Mouse (Mus musculus): ENCODE results near the gene Apol7a. TPM values are rescaled to one million over a fixed set of nuclear protein-coding genes. Genes with fewer than 3 reads are reported as not detected.

The Apol7a gene
- total RNA-seq, 2 experiments from 2014 or later, result 0.69 to 0.86 TPM

- DNase-seq (ENCODE audit: low spot score in 2 of 2), result no peak
These were observed 21.5 kb downstream of the Apol7a start for GRCm38 (mm10) chr15:77377419-77377818.

- DNase-seq (ENCODE audit: low spot score in 2 of 2), result no peak
These were observed 22.0 kb downstream of the Apol7a start for GRCm38 (mm10) chr15:77376920-77377319.

GRCm38 (mm10) chr15:77370588-77370987 lies 28.3 kb downstream of the Apol7a start:
- no peak for DNase-seq (ENCODE audit: low spot score in 2 of 2)

DNA sequence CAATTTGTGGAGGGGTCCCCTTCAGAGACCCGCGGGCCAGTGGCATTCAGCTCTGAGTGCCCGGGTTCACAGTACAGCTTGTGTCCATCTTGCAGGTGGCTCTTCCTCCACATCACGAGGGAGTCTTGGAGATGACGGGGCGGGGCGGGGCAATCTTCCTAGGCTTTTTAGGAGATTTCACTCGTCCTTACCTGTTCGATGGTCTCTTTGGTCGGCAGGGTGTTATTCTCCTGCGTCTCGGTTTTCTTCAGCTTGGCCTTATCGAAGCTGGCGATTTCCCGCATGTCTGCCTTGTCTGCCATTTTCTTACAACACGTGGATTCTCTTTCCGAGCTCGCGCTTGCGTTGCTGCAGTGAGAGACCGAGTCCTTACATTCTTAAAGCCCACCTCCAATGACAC lies 28.9 kb downstream of the Apol7a start:
- DNase-seq (ENCODE audit: low spot score in 2 of 2), result no peak

DNA sequence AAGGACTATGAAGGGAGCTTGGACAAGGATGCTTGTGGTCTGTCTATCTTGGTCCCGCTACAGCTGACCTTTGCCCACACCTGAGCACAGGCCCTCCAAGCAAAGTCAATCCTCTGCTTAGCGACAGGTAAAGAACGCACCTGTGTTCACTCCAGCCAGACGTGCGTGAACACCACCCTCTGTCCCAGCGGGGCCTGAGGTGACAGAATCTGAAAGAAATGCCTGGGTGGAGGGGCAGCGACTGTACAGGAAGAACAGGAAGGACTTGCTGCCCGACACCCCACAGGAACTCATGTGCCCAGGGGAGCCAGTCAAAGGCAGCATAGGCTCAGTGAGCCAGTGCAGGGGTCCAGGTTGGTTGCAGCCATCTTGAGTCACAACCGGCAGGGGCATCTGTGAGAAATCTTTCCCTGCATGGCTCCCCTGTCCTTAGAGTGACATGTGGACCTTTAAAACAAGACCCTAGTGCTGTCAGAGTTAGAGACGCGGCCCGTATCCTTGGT lies 30.0 kb downstream of the Apol7a start:
- DNase-seq (ENCODE audit: low spot score in 2 of 2), result no peak

- DNase-seq (ENCODE audit: low spot score in 2 of 2), result peak; percentile 93 to 95
These were observed 30.8 kb downstream of the Apol7a start for GRCm38 (mm10) chr15:77368148-77368547.

- no peak for DNase-seq (ENCODE audit: low spot score in 2 of 2)
These were observed 31.4 kb downstream of the Apol7a start for GRCm38 (mm10) chr15:77367504-77367903.

- peak; percentile 78 to 91 for DNase-seq (ENCODE audit: low spot score in 2 of 2)
These were observed 32.0 kb downstream of the Apol7a start for GRCm38 (mm10) chr15:77366706-77367484.

GRCm38 (mm10) chr15:77365700-77366570 lies 33.0 kb downstream of the Apol7a start:
- DNase-seq (ENCODE audit: low spot score in 2 of 2), result peak in 1 of 2 experiments; percentile 60

- DNase-seq (ENCODE audit: low spot score in 2 of 2), result no peak
These were observed 34.9 kb downstream of the Apol7a start for GRCm38 (mm10) chr15:77364026-77364425.

- DNase-seq (ENCODE audit: low spot score in 2 of 2), result no peak
These were observed 35.3 kb downstream of the Apol7a start for GRCm38 (mm10) chr15:77363578-77363977.

DNA sequence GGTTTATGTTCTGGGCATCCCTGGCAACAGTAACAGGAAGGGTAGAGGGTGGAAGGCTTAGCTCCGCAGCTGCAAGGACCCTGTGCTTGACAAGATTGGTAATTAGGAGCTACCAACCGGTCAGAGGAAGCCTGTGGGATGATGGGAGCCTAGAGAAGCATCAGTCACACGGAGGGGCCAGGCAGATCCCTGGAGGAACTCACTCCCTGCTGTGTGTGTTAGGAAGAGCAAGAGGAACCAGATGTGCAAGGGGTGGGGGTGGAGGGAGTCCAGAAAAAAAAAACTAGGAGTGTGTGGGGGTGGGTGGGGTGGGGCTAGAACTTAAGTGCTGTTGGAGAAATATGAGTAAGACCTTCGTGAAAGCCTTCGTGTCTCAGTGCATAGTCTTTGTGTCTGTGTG lies 36.0 kb downstream of the Apol7a start:
- DNase-seq (ENCODE audit: low spot score in 2 of 2), result no peak

GRCm38 (mm10) chr15:77359905-77360304 lies 39.0 kb downstream of the Apol7a start:
- no peak for DNase-seq (ENCODE audit: low spot score in 2 of 2)

GRCm38 (mm10) chr15:77359486-77359885 lies 39.4 kb downstream of the Apol7a start:
- DNase-seq (ENCODE audit: low spot score in 2 of 2), result peak in 1 of 2 experiments; percentile 65

GRCm38 (mm10) chr15:77359084-77359483 lies 39.8 kb downstream of the Apol7a start:
- no peak for DNase-seq (ENCODE audit: low spot score in 2 of 2)

- peak; percentile 74 to 88 for DNase-seq (ENCODE audit: low spot score in 2 of 2)
These were observed 40.4 kb downstream of the Apol7a start for GRCm38 (mm10) chr15:77358320-77359040.

GRCm38 (mm10) chr15:77356248-77356810 lies 42.6 kb downstream of the Apol7a start:
- DNase-seq (ENCODE audit: low spot score in 2 of 2), result no peak

GRCm38 (mm10) chr15:77354848-77355551 lies 43.9 kb downstream of the Apol7a start:
- DNase-seq (ENCODE audit: low spot score in 2 of 2), result no peak

- DNase-seq (ENCODE audit: low spot score in 2 of 2), result no peak
These were observed 44.4 kb downstream of the Apol7a start for GRCm38 (mm10) chr15:77354496-77354847.

DNA sequence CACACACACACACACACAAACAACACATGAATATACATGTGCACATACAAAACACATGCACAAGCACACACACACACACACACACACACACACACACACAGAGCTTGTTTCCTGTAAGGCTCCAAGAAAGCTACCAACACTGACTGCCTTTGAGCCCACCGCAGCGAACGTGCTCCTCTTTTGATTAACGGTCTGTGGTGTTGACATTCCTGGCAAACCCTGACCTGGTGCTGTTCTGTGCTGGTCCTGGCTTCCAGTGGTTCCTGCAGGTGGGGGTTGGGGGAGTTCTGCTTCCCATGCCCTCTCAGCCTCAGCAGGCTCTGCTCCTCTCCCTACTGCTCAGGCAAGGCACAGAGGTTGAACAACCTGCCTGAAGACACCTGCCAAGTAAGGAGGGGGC lies 45.1 kb downstream of the Apol7a start:
- no peak for DNase-seq (ENCODE audit: low spot score in 2 of 2)

All from gastrocnemius, postnatal 4 days (tissue).